Comparison of ENCODE assay signal across 8 mouse cellular contexts in the genomic region with DNA sequence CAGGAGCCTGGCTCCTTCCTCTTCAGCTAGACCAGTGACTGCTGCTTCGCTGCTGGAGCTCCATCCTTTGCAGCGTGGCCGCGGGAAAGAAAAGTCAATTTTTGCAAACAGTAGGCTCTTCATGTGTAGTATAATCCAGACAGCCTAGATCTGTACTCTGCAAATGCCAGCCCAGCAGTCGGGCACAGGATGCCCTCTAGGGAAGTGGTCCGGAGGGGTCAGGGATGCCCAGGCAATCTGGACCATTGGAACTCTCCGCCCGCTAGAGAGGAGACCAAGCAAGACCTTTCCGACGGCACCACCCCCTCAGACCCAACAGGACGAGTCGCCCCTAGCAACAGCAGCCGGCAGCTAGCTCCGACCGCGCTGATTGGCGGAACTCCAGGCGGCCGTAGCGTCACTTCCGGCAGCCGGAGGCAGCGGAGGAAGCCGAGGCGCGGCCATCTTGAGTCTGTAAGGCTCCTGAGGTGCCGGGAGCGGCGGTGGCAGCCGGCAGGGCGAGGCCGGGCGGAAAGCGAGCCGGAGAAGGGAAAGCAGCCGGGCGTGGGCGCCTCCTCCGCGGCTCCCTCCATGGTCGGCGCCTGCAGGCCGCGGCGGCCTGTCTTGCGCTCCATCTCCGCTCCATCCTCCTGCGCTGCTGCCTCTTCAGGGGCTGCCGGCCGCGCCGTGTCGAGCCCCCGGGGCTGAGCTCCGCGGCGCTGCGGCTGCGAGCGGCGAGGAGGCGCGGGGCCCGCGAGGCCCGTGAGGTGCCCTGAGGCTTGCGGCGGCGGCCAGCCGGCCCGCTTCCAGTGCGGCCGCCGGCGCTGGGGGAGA. TPM values are rescaled to one million over a fixed set of nuclear protein-coding genes. Genes with fewer than 3 reads are reported as not detected.
DNase-seq lines count a peak whose midpoint lies in the region; ATAC-seq and TF ChIP-seq lines count a peak whose summit lies in the region.

A gene (plus strand): TSS at position 450 of the 813 bp plus-strand sequence.

- peak within 1 kb of the TSS; percentile 100 for H3K4me3 ChIP-seq in bone marrow, adult 2 months (replicated peaks; ENCODE audit: control insufficient read depth, low read depth, low read length)
- H3K4me3 ChIP-seq in embryonic facial prominence, embryonic 15.5 days (replicated peaks): peak within 1 kb of the TSS; percentile 99
- H3K4me3 ChIP-seq in limb, embryonic 14.5 days (replicated peaks; ENCODE audit: low read length): peak within 1 kb of the TSS; percentile 98
- H3K4me3 ChIP-seq in midbrain, postnatal 0 days (ENCODE audit: low read depth, low read length): peak within 1 kb of the TSS; percentile 82

- no peaks in the 10 kb centered on the region for H3K9me3 ChIP-seq in embryonic facial prominence, embryonic 15.5 days (replicated peaks)
- H3K9me3 ChIP-seq in limb, embryonic 14.5 days (ENCODE audit: control insufficient read depth, low read length): no peaks in the 10 kb centered on the region
- no peaks in the 10 kb centered on the region for H3K9me3 ChIP-seq in midbrain, postnatal 0 days (ENCODE audit: low read length)

- under 1% methylated on average over 68 of the region's 75 CpGs for WGBS in bone marrow, adult 2 months
- under 1% methylated on average over 53 of the region's 75 CpGs for WGBS in embryonic facial prominence, embryonic 15.5 days
- under 1% methylated on average over 33 of the region's 75 CpGs for WGBS in limb, embryonic 14.5 days
- under 1% methylated on average over 55 of the region's 75 CpGs for WGBS in midbrain, postnatal 0 days

- peak within 1 kb of the TSS; percentile 98 for H3K9ac ChIP-seq in embryonic facial prominence, embryonic 15.5 days
- peak within 1 kb of the TSS; percentile 97 for H3K9ac ChIP-seq in limb, embryonic 14.5 days (ENCODE audit: low read depth, low read length, severe bottlenecking)
- H3K9ac ChIP-seq in midbrain, postnatal 0 days (replicated peaks; ENCODE audit: low read length, poor library complexity, severe bottlenecking): peak within 1 kb of the TSS; percentile 98

- DNase-seq in 416B (ENCODE audit: low read depth): peak; percentile 97
- DNase-seq in heart, adult 8-10 months (ENCODE audit: low spot score): peak; percentile 94
- peak; percentile 97 for DNase-seq in kidney, adult 9 months
- peak; percentile 97 for DNase-seq in limb, embryonic 14.5 days (ENCODE audit: low spot score)
- DNase-seq in midbrain, postnatal 0 days (ENCODE audit: low spot score): peak; percentile 99
- DNase-seq in spleen, postnatal 14 days (ENCODE audit: low spot score in 2 of 2): peak; percentile 91 to 94

- H3K4me2 ChIP-seq in embryonic facial prominence, embryonic 15.5 days (replicated peaks): peak within 1 kb of the TSS; percentile 86
- peak within 1 kb of the TSS; percentile 92 for H3K4me2 ChIP-seq in limb, embryonic 14.5 days (replicated peaks; ENCODE audit: low read depth, low read length, severe bottlenecking)
- peak within 1 kb of the TSS; percentile 91 for H3K4me2 ChIP-seq in midbrain, postnatal 0 days (ENCODE audit: low read depth, low read length, poor library complexity, severe bottlenecking)

- H3K27me3 ChIP-seq in embryonic facial prominence, embryonic 15.5 days: no peaks in the 10 kb centered on the region
- no peaks in the 10 kb centered on the region for H3K27me3 ChIP-seq in limb, embryonic 14.5 days (ENCODE audit: control insufficient read depth, insufficient read depth, low read length)
- H3K27me3 ChIP-seq in midbrain, postnatal 0 days (ENCODE audit: insufficient read depth, low read length): no peaks in the 10 kb centered on the region

- peak; percentile 99 for ATAC-seq in embryonic facial prominence, embryonic 15.5 days (ENCODE audit: insufficient number of reproducible peaks, low FRiP score, low TSS enrichment, low read depth)
- peak; percentile 98 for ATAC-seq in limb, embryonic 14.5 days (ENCODE audit: low FRiP score, low read depth)
- peak; percentile 97 for ATAC-seq in midbrain, postnatal 0 days (ENCODE audit: low FRiP score)

- no peaks in the 10 kb centered on the region for H3K36me3 ChIP-seq in embryonic facial prominence, embryonic 15.5 days
- H3K36me3 ChIP-seq in limb, embryonic 14.5 days (ENCODE audit: control insufficient read depth, insufficient read depth, low read length): no peaks in the 10 kb centered on the region
- H3K36me3 ChIP-seq in midbrain, postnatal 0 days (ENCODE audit: insufficient read depth, low read length): no peaks in the 10 kb centered on the region

- no peak for TF ChIP-seq CTCF in bone marrow, adult 2 months (IDR thresholded peaks at IDR 0.05; ENCODE audit: control insufficient read depth, insufficient read depth, low read length)
- no peak for TF ChIP-seq CTCF in midbrain, postnatal 0 days (IDR thresholded peaks at IDR 0.05)

- peaks cover 2% of the 10 kb centered on the region; the same call in 1 of the 2 replicates for H3K4me1 ChIP-seq in bone marrow, adult 2 months (ENCODE audit: control insufficient read depth, insufficient read depth, low read length)
- H3K4me1 ChIP-seq in embryonic facial prominence, embryonic 15.5 days: peaks cover 22% of the 10 kb centered on the region
- peaks cover 18% of the 10 kb centered on the region for H3K4me1 ChIP-seq in limb, embryonic 14.5 days (ENCODE audit: control insufficient read depth, insufficient read depth, low read length)
- peaks cover 14% of the 10 kb centered on the region; the same call in 1 of the 2 replicates for H3K4me1 ChIP-seq in midbrain, postnatal 0 days (ENCODE audit: insufficient read depth, low read length)

- TF ChIP-seq POLR2A in bone marrow, adult 2 months (IDR thresholded peaks at IDR 0.05; ENCODE audit: borderline replicate concordance, control insufficient read depth, low read depth, low read length): peak; percentile 89; the same call in 1 of the 2 replicates
- peak; percentile 90; the same call in 1 of the 2 replicates for TF ChIP-seq POLR2A in limb, embryonic 14.5 days (IDR thresholded peaks at IDR 0.05; ENCODE audit: borderline replicate concordance, extremely low read depth, insufficient read depth, insufficient read length)

- peak within 1 kb of the TSS; percentile 94 for H3K27ac ChIP-seq in bone marrow, adult 2 months (ENCODE audit: control insufficient read depth, insufficient read depth, low read depth, low read length, poor library complexity)
- peak within 1 kb of the TSS; percentile 95 for H3K27ac ChIP-seq in embryonic facial prominence, embryonic 15.5 days (replicated peaks)
- H3K27ac ChIP-seq in limb, embryonic 14.5 days (replicated peaks; ENCODE audit: low read depth, low read length): peak within 1 kb of the TSS; percentile 96
- peak within 1 kb of the TSS; percentile 96 for H3K27ac ChIP-seq in midbrain, postnatal 0 days (ENCODE audit: low read depth, low read length)

RNA-seq across cellular contexts. Expression of the gene that starts here (rescaled TPM):
- 49.3 and 54.0 TPM in 2 replicates for polyA plus RNA-seq in bone marrow, adult 2 months (2011; ENCODE audit: insufficient read depth, insufficient read length, low replicate concordance, missing spikeins)
- polyA plus RNA-seq in embryonic facial prominence, embryonic 15.5 days (2015; fragmentation: Nextera tagmentation; extraction: Ambion mirVana): 37.7 and 40.1 TPM in 2 replicates
- 10 to 100 TPM; 46.0 to 50.4 (median 47.1) TPM for total RNA-seq in heart, adult 8-10 months (2022)
- polyA plus RNA-seq in limb, embryonic 14.5 days (2012; rRNA removed): 69.4 and 80.5 TPM in 2 replicates
- polyA plus RNA-seq in limb, embryonic 14.5 days (2014; fragmentation: Nextera tagmentation; extraction: Ambion mirVana): 49.8 and 63.7 TPM in 2 replicates
- total RNA-seq in midbrain, postnatal 0 days (2014; rRNA removed): 112 and 141 TPM in 2 replicates
- 31.8 and 41.3 TPM in 2 replicates for polyA plus RNA-seq in midbrain, postnatal 0 days (2015; fragmentation: Nextera tagmentation; extraction: Ambion mirVana)

Comparison
In these comparisons a context has a peak if more than half of its experiments do, and no peak if none do; other contexts are left out.
1. Peak in every context shown above with its lines: DNase-seq, ATAC-seq, H3K4me3 ChIP-seq and H3K27ac ChIP-seq.